Mouse (Mus musculus) liver, embryonic 11.5 days (tissue): ENCODE data around the gene Nlrp9b. TPM values are rescaled to one million over a fixed set of nuclear protein-coding genes. Genes with fewer than 3 reads are reported as not detected.

ENCODE experiments used
- ATAC-seq: fragments of 200-750 bp; cut with Nextera tagmentation; replicated peaks from 2 replicates; pipeline ENCODE4 v1.8.0; 2017; ENCODE audit warnings: moderate number of reproducible peaks, mild to moderate bottlenecking, moderate TSS enrichment, moderate library complexity; ENCODE audit not compliant: low FRiP score
- DNase-seq: peaks from one replicate; pipeline ENCODE4 v3.0.0-alpha.2; 2017; ENCODE audit warnings: low spot score
- H3K27ac ChIP-seq: fragments of 300-500 bp; sonication (generic); 2 replicates; pipeline ENCODE4 v1.5.1; 2014; ENCODE audit warnings: mild to moderate bottlenecking, low read depth, low read length, control low read depth
- H3K27me3 ChIP-seq: fragments of 300-500 bp; sonication (generic); replicated peaks from 2 replicates; pipeline ENCODE4 v1.6.1; 2014; ENCODE audit warnings: low read length, mixed read lengths; ENCODE audit not compliant: control insufficient read depth, insufficient read depth
- H3K36me3 ChIP-seq: fragments of 300-500 bp; sonication (generic); 2 replicates; pipeline ENCODE4 v1.6.1; 2014; ENCODE audit warnings: mild to moderate bottlenecking, low read length, moderate library complexity, mixed read lengths; ENCODE audit not compliant: control insufficient read depth, insufficient read depth
- H3K4me1 ChIP-seq: fragments of 300-500 bp; sonication (generic); replicated peaks from 2 replicates; pipeline ENCODE4 v1.6.1; 2014; ENCODE audit warnings: low read length, mixed read lengths; ENCODE audit not compliant: control insufficient read depth, insufficient read depth
- H3K4me2 ChIP-seq: fragments of 300-500 bp; sonication (generic); 2 replicates; pipeline ENCODE4 v1.6.1; 2014; ENCODE audit warnings: mild to moderate bottlenecking, control low read depth, moderate library complexity
- H3K4me3 ChIP-seq: fragments of 300-500 bp; sonication (generic); 2 replicates; pipeline ENCODE4 v1.5.1; 2014; ENCODE audit warnings: low read depth, low read length, control low read depth
- H3K9ac ChIP-seq: fragments of 300-500 bp; sonication (generic); 2 replicates; pipeline ENCODE4 v1.6.1; 2014; ENCODE audit warnings: low read depth, low read length, control low read depth
- H3K9me3 ChIP-seq: fragments of 300-500 bp; sonication (generic); 2 replicates; pipeline ENCODE4 v1.6.1; 2016; ENCODE audit warnings: low read length, inconsistent platforms, mixed read lengths; ENCODE audit not compliant: control insufficient read depth
- WGBS: fragments of 180-500 bp; shearing (Covaris S2); extraction: QIAGEN DNeasy Blood & Tissue Kit; methylation state at CpG from one replicate; pipeline ENCODE4 v1.1.7; 2014; 5-methylcytosine and 5-hydroxymethylcytosine counted together
- polyA plus RNA-seq: library from polyadenylated mRNA; unstranded; fragments of >200 nt; fragmentation: Nextera tagmentation; extraction: Ambion mirVana; gene quantifications from 2 replicates; pipeline ENCODE4 v1.2.1, GENCODE M21; 2014

Gene Nlrp9b
- polyA plus RNA-seq, 1 experiment from 2014 or later: not detected

DNA sequence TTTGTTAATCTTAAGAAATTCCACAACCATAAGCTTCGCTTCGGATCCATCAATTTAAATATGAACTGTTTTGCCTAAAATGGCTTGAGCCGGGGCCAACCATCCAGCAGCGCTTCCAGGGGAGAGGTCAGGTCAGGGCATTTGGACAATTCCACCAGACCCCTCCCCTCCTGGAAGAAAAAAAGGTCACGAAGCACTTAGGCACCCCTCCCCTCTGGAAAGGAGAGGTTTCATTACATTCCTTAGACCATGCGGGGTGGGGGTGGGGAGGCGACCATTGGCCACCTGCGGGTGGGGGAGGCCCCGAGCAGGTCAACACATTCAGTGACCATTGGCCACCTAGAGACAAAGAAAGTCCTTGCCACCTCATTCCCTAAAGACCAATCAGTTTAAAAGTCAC is 38.2 kb upstream of the Nlrp9b start:
- DNase-seq: no peak

DNA sequence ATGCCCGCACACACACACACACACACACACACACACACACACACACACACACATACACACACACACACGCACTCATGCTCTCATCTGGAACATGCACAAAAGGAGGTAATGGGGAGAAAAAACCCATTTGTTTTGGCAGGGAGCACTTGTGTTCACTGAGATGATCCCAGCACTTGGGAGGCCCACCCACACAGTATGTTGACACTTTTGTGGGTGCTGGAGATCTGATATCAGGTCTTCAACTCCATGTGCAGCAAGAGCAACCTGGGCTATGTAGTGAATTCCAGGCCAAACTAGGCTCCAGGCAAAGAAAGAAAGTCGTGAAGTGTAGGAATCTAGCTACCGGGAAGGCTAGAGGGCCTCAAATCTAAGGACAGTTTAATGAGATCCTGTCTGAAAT is 35.4 kb upstream of the Nlrp9b start:
- no peaks in the 10 kb centered on the region for H3K4me1 ChIP-seq
- H3K36me3 ChIP-seq: no peaks in the 10 kb centered on the region
- H3K27me3 ChIP-seq: no peaks in the 10 kb centered on the region
- no peaks in the 10 kb centered on the region for H3K9me3 ChIP-seq
- 64% methylated on average over 4 of the region's 4 CpGs for WGBS
- no peak for DNase-seq
- H3K27ac ChIP-seq: no peak overlapping the region
- H3K4me2 ChIP-seq: no peak overlapping the region
- no peak for ATAC-seq
- H3K4me3 ChIP-seq: no peak overlapping the region
- no peak overlapping the region for H3K9ac ChIP-seq

More for the DNA sequence above, 38.2 kb upstream of the Nlrp9b start:
- Histone ChIP-seq H3K36me3 (no peaks in the 10 kb centered on the region), H3K27ac (no peak overlapping the region), H3K4me2 (no peak overlapping the region), H3K9ac (no peak overlapping the region), H3K4me1 (peaks cover 2% of the 10 kb centered on the region; the same call in 1 of the 2 replicates), H3K4me3 (no peak overlapping the region), H3K27me3 (no peaks in the 10 kb centered on the region), H3K9me3 (no peaks in the 10 kb centered on the region)
- WGBS: 64% methylated on average over 9 of the region's 9 CpGs
- ATAC-seq: no peak

DNA sequence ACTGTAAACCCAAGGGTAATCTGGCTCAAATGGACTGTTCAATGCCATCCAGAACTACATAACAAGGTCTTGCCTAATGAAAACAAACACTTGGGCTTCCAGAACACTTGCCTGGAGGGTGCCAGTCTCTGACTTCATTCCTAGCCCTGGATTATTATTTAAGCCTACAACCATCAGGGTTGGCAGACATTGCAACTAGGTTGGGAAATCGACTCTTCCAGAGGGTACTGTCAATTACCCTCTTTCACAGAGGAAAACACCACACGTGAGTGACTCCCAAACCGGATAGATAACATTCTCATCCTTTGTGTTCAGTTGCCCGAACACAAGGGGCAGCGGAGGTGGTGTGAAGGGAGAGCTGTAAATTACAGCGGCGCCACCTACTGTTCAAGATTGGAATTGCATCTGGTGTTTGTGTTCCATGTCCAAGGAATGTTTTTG is 34.9 kb upstream of the Nlrp9b start:
- Histone ChIP-seq H3K4me1 (no peaks in the 10 kb centered on the region), H3K9ac (no peak overlapping the region), H3K9me3 (no peaks in the 10 kb centered on the region), H3K4me3 (no peak overlapping the region), H3K36me3 (no peaks in the 10 kb centered on the region), H3K27ac (no peak overlapping the region), H3K4me2 (no peak overlapping the region), H3K27me3 (no peaks in the 10 kb centered on the region)
- 2% methylated on average over 7 of the region's 7 CpGs for WGBS
- ATAC-seq (0 out of 2 replicates have a peak, but pooled peaks have one; percentile 34), DNase-seq (peak; percentile 71)

DNA sequence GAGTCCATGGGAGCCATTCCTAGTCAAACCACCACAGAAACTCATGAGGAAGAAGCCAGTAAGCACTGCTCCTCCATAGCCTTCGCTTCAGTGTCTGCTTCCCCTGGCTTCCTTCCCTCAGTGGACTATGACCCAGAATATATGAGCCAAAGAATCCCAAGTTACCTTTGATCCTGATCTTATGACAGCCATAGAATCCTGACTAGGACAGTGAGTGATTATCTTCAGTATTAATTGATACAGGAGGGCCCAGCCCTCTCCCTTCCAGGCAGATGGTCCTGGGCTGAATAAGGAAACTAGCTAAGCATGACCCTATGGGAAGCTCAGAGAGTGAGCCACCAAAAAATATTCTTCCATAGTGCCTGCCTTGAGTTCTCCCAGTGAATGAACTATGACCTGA is 28.8 kb upstream of the Nlrp9b start:
- ATAC-seq: no peak
- 60% methylated on average over 1 of the region's 1 CpGs for WGBS
- DNase-seq: no peak
- Histone ChIP-seq H3K9me3 (no peaks in the 10 kb centered on the region), H3K36me3 (no peaks in the 10 kb centered on the region), H3K9ac (no peak overlapping the region), H3K27me3 (no peaks in the 10 kb centered on the region), H3K4me1 (no peaks in the 10 kb centered on the region), H3K27ac (no peak overlapping the region), H3K4me3 (no peak overlapping the region), H3K4me2 (no peak overlapping the region)

DNA sequence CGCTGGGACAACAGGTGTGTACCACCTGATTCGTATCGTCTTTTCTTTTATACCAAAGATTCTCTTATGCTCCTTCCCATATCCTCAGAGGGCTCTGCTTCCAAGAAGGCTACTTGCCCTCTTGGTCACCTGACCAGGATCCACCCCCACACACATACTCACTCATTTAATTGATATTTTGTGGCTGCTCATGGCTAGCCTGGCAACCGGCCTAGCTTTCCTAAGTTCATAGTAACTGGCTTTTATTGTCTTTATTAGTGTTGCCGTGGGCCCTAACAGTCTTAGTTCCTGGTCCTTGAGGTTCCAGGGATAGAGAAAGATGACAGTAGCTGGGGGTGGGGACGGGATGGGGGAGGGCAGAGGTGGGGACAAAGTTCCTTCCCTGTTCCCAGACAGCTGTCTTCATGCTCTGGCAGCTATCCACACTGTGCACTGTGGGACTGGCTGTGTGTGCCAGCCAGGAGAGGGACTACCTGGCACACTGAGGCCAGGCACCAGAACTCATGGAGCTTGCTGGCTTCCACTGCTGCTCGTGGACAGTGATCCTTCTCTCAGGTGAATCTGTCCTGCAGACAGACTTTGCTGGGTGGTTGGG is 26.2 kb upstream of the Nlrp9b start, which contains the start of gene Ceacam20:
Gene Ceacam20, plus strand, starts transcription at position 428 of the 595 bp plus-strand sequence.
- ATAC-seq (no peak), DNase-seq (no peak)
- Histone ChIP-seq H3K27ac (no peak within 1 kb of the TSS), H3K36me3 (no peaks in the 10 kb centered on the region), H3K4me3 (no peak within 1 kb of the TSS), H3K4me1 (no peaks in the 10 kb centered on the region), H3K27me3 (no peaks in the 10 kb centered on the region), H3K4me2 (no peak within 1 kb of the TSS), H3K9me3 (no peaks in the 10 kb centered on the region; the same call in 1 of the 2 replicates), H3K9ac (no peak within 1 kb of the TSS)
- WGBS: 74% methylated on average over 7 of the region's 7 CpGs

DNA sequence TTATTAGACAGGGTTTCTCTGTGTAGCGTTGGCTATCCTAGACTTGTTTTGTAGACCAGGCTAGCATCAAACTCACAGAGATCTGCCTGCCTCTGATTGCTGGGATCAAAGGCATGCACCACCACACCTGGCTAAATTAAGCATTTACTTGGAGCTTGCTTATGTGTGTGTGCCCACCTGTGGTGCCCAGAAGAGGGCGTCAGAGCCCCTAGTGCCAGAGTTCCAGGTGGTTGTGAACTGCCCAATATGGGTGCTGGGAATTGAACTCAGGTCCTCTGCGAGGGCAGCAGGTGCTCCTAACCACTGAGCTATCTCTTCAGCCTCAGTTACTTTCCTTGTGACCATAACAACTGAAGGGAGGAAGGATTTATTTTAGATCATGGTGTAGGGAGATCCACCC is 22.2 kb upstream of the Nlrp9b start:
- Histone ChIP-seq H3K27ac (no peak overlapping the region), H3K9ac (no peak overlapping the region), H3K27me3 (no peaks in the 10 kb centered on the region), H3K4me2 (no peak overlapping the region), H3K36me3 (no peaks in the 10 kb centered on the region), H3K9me3 (peaks cover 3% of the 10 kb centered on the region), H3K4me3 (no peak overlapping the region), H3K4me1 (no peaks in the 10 kb centered on the region)
- no peak for ATAC-seq
- WGBS: 80% methylated on average over 3 of the region's 3 CpGs
- no peak for DNase-seq

DNA sequence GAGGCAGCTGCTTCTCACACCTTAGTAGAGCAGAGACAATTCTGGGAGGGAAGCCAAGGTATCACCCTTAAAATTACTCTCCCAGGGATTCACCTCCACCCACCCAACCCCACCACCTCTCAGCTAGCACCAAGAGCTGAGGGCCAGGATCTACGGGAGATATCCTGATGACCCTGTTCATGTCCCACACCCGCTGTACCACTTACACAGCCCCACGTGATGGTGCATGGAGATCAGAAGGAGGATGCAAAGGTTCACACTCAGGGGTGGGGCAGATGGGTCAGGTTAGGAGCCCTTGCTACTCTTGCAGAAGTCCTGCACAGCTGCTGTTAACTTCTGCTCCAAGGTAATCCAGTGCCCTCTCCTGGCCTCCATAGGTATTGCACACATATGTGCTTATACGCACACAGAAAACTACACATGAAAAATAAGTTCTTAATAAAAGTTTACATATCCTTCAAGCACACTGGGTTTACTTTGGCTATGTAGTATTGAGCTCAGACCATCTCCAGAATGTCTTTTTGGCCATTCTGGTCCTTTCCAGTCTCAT is 21.6 kb upstream of the Nlrp9b start:
- H3K9me3 ChIP-seq: peaks cover 3% of the 10 kb centered on the region
- ATAC-seq (no peak), DNase-seq (no peak)
- H3K4me3 ChIP-seq: no peak overlapping the region
- H3K27me3 ChIP-seq: no peaks in the 10 kb centered on the region
- 92% methylated on average over 4 of the region's 4 CpGs for WGBS
- no peaks in the 10 kb centered on the region for H3K36me3 ChIP-seq
- no peak overlapping the region for H3K27ac ChIP-seq
- no peak overlapping the region for H3K4me2 ChIP-seq
- H3K4me1 ChIP-seq: no peaks in the 10 kb centered on the region
- no peak overlapping the region for H3K9ac ChIP-seq

DNA sequence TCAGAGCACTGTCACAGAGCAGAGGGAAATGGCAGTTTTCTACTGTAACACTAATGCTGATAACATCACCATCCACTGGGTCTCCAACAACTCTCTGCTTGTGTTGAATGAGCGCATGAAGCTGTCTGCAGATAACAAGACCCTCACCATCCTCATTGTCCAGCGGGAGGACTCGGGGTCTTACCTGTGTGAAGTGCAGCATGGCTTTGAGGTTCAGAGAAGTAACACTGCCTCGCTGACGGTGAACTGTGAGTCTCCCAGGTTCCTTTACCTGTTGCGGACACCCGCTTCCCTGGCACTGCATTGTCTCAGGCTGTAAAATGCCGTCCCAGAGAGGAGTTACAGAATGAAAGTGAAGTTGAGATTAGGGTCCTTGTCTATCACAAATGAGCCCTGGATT is 21.1 kb upstream of the Nlrp9b start:
- WGBS: 91% methylated on average over 8 of the region's 8 CpGs
- Histone ChIP-seq H3K36me3 (no peaks in the 10 kb centered on the region), H3K9me3 (peaks cover 3% of the 10 kb centered on the region), H3K4me3 (no peak overlapping the region), H3K27ac (no peak overlapping the region), H3K27me3 (no peaks in the 10 kb centered on the region), H3K4me1 (no peaks in the 10 kb centered on the region), H3K9ac (no peak overlapping the region), H3K4me2 (no peak overlapping the region)
- DNase-seq: no peak
- no peak for ATAC-seq

DNA sequence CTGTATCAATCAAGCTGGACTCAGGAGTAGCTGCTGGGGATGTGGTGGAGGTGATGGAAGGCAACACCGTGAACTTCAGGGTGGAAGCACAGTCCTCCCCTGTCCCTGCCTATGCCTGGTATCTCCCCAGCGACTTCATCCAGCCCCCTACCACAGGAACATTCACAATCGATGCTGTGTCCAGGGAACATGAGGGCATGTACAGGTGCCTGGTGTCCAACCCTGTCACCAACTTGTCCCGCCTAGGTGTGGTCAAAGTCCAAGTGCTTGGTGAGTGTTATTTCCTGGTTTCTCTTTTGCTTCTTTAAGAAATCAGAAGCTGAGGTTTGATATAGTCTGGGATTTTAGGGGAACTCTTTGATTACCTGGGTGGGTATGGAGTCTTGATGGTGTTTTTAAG is 19.7 kb upstream of the Nlrp9b start:
- no peak for DNase-seq
- 80% methylated on average over 4 of the region's 4 CpGs for WGBS
- Histone ChIP-seq H3K36me3 (no peaks in the 10 kb centered on the region), H3K4me1 (no peaks in the 10 kb centered on the region), H3K9ac (no peak overlapping the region), H3K27ac (no peak overlapping the region), H3K4me3 (no peak overlapping the region), H3K9me3 (peaks cover 3% of the 10 kb centered on the region), H3K27me3 (no peaks in the 10 kb centered on the region), H3K4me2 (no peak overlapping the region)
- ATAC-seq: no peak
